12 mouse cellular contexts compared by ENCODE assay signal in genomic region chr12:110185399-110185798, GRCm38 (mm10).
"Had no signal": no experiment of that assay in that cellular context is flagged by ENCODE, and none has a peak within 500 bp of the region (broad histone marks: within the 10 kb centered on the region; RNA-seq: fewer than 3 reads in every experiment).

No protein-coding gene starts in this region.

- H3K36me3 ChIP-seq: limb, embryonic 13.5 days; liver, embryonic 15.5 days; neural tube, embryonic 13.5 days; stomach, embryonic 15.5 days had no signal

- ATAC-seq: lung, postnatal 0 days had no signal

- H3K4me1 ChIP-seq: liver, embryonic 15.5 days had no signal

- H3K4me2 ChIP-seq: limb, embryonic 13.5 days; liver, embryonic 15.5 days; neural tube, embryonic 13.5 days; stomach, embryonic 15.5 days had no signal

- H3K27ac ChIP-seq: limb, embryonic 13.5 days; liver, embryonic 15.5 days; neural tube, embryonic 13.5 days; stomach, embryonic 15.5 days had no signal

- DNase-seq: kidney, postnatal 10 days; left cerebral cortex, postnatal 4 days; lung, adult 2 months; lung, postnatal 36 days; right cerebral cortex, postnatal 14 days; thymus, adult 2 months; thymus, postnatal 25 days had no signal

- H3K4me3 ChIP-seq: limb, embryonic 13.5 days; liver, embryonic 15.5 days; neural tube, embryonic 13.5 days; stomach, embryonic 15.5 days had no signal

- H3K9ac ChIP-seq: limb, embryonic 13.5 days; liver, embryonic 15.5 days; neural tube, embryonic 13.5 days; stomach, embryonic 15.5 days had no signal

- H3K9me3 ChIP-seq: limb, embryonic 13.5 days; liver, embryonic 15.5 days; neural tube, embryonic 13.5 days; stomach, embryonic 15.5 days had no signal
